Comparison of ENCODE assay signal across 20 mouse cellular contexts in genomic region chr7:103865716-103866115, GRCm38 (mm10). TPM values are rescaled to one million over a fixed set of nuclear protein-coding genes. Genes with fewer than 3 reads are reported as not detected.
A peak's percentile ranks its signal among the peaks of the same experiment; 100 is the strongest.
DNase-seq lines count a peak whose midpoint lies in the region; ATAC-seq and TF ChIP-seq lines count a peak whose summit lies in the region.
"Had no signal": no experiment of that assay in that cellular context is flagged by ENCODE, and none has a peak within 500 bp of the region (broad histone marks: within the 10 kb centered on the region; RNA-seq: fewer than 3 reads in every experiment).

No protein-coding gene starts in this region.

- H3K4me3 ChIP-seq in intestine, embryonic 15.5 days (replicated peaks): no peak overlapping the region
- no peak overlapping the region for H3K4me3 ChIP-seq in intestine, postnatal 0 days (ENCODE audit: low read depth, low read length)
- H3K4me3 ChIP-seq in intestine, embryonic 16.5 days (ENCODE audit: low read length): no peak overlapping the region
- H3K4me3 ChIP-seq in kidney, embryonic 14.5 days (ENCODE audit: low read length): no peak overlapping the region
- H3K4me3 ChIP-seq: myocyte had no signal

- no peak overlapping the region for H3K27ac ChIP-seq in intestine, embryonic 15.5 days
- H3K27ac ChIP-seq in intestine, postnatal 0 days (ENCODE audit: low read depth, low read length): no peak overlapping the region
- no peak overlapping the region for H3K27ac ChIP-seq in intestine, embryonic 16.5 days (ENCODE audit: low read length)
- no peak overlapping the region for H3K27ac ChIP-seq in kidney, embryonic 14.5 days (ENCODE audit: low read depth, low read length)

- H3K9me3 ChIP-seq in intestine, embryonic 15.5 days: no peaks in the 10 kb centered on the region
- H3K9me3 ChIP-seq in intestine, postnatal 0 days (ENCODE audit: control insufficient read depth): no peaks in the 10 kb centered on the region
- H3K9me3 ChIP-seq in intestine, embryonic 16.5 days (ENCODE audit: control insufficient read depth, low read length): no peaks in the 10 kb centered on the region
- no peaks in the 10 kb centered on the region for H3K9me3 ChIP-seq in kidney, embryonic 14.5 days (ENCODE audit: control insufficient read depth, low read length)

- H3K4me2 ChIP-seq in intestine, embryonic 15.5 days (replicated peaks): no peak overlapping the region
- H3K4me2 ChIP-seq in intestine, postnatal 0 days (replicated peaks; ENCODE audit: low read depth): no peak overlapping the region
- no peak overlapping the region for H3K4me2 ChIP-seq in intestine, embryonic 16.5 days (ENCODE audit: low read depth, low read length)
- H3K4me2 ChIP-seq in kidney, embryonic 14.5 days (replicated peaks; ENCODE audit: low read depth, low read length): no peak overlapping the region
- H3K4me2 ChIP-seq: midbrain, embryonic 11.5 days had no signal

- DNase-seq in c-Kit-negative CD71-positive TER-119-positive erythroid progenitor cells, embryonic 14.5 days (ENCODE audit: low read depth, low spot score): peak; percentile 86
- DNase-seq in urinary bladder, postnatal 25 days (ENCODE audit: low spot score): no peak
- DNase-seq: adrenal gland, postnatal 25 days; forebrain, postnatal 0 days; gastrocnemius, postnatal 14 days; kidney, postnatal 10 days had no signal

- no peaks in the 10 kb centered on the region for H3K4me1 ChIP-seq in intestine, embryonic 15.5 days (replicated peaks)
- H3K4me1 ChIP-seq in intestine, postnatal 0 days (replicated peaks; ENCODE audit: control insufficient read depth, insufficient read depth, low read length): no peaks in the 10 kb centered on the region
- no peaks in the 10 kb centered on the region for H3K4me1 ChIP-seq in intestine, embryonic 16.5 days (ENCODE audit: control insufficient read depth, insufficient read depth, low read length)
- H3K4me1 ChIP-seq in kidney, embryonic 14.5 days (ENCODE audit: control insufficient read depth, insufficient read depth, low read length): no peaks in the 10 kb centered on the region

- ATAC-seq in intestine, embryonic 15.5 days: peak; percentile 90
- ATAC-seq in intestine, postnatal 0 days: no peak
- ATAC-seq in intestine, embryonic 16.5 days: peak; percentile 83
- ATAC-seq in megakaryocyte progenitor cell, adult 5-6 weeks (replicated peaks; ENCODE audit: poor library complexity): peak; percentile 45
- ATAC-seq in granulocyte monocyte progenitor cell, adult 5-6 weeks (replicated peaks; ENCODE audit: poor library complexity, severe bottlenecking): no peak
- no peak for ATAC-seq in kidney, embryonic 14.5 days (ENCODE audit: low FRiP score, low TSS enrichment)
- ATAC-seq: forebrain, postnatal 0 days; hindbrain, embryonic 16.5 days had no signal

- TF ChIP-seq CTCF in intestine, postnatal 0 days (IDR thresholded peaks at IDR 0.05; ENCODE audit: low read depth): no peak

- no peak overlapping the region for H3K9ac ChIP-seq in intestine, embryonic 15.5 days
- H3K9ac ChIP-seq in intestine, postnatal 0 days (ENCODE audit: low read depth, low read length): no peak overlapping the region
- H3K9ac ChIP-seq in intestine, embryonic 16.5 days (ENCODE audit: low read depth, low read length): no peak overlapping the region
- no peak overlapping the region for H3K9ac ChIP-seq in kidney, embryonic 14.5 days (ENCODE audit: low read depth, low read length)
- H3K9ac ChIP-seq: forebrain, postnatal 0 days had no signal

- H3K36me3 ChIP-seq in intestine, embryonic 15.5 days: no peaks in the 10 kb centered on the region
- H3K36me3 ChIP-seq in intestine, postnatal 0 days (ENCODE audit: control insufficient read depth, insufficient read depth): no peaks in the 10 kb centered on the region
- H3K36me3 ChIP-seq in intestine, embryonic 16.5 days (ENCODE audit: control insufficient read depth, insufficient read depth, low read length): no peaks in the 10 kb centered on the region
- no peaks in the 10 kb centered on the region for H3K36me3 ChIP-seq in kidney, embryonic 14.5 days (ENCODE audit: control insufficient read depth, insufficient read depth, low read length)

- H3K27me3 ChIP-seq in intestine, embryonic 15.5 days (replicated peaks): no peaks in the 10 kb centered on the region
- no peaks in the 10 kb centered on the region for H3K27me3 ChIP-seq in intestine, postnatal 0 days (replicated peaks; ENCODE audit: control insufficient read depth, insufficient read depth, low read length)
- no peaks in the 10 kb centered on the region for H3K27me3 ChIP-seq in intestine, embryonic 16.5 days (replicated peaks; ENCODE audit: control insufficient read depth, insufficient read depth, low read length)
- no peaks in the 10 kb centered on the region for H3K27me3 ChIP-seq in kidney, embryonic 14.5 days (ENCODE audit: control insufficient read depth, insufficient read depth, low read length)

RNA-seq across cellular contexts. Expression of gene Hbb-y, which starts 12.7 kb away (rescaled TPM):
- polyA plus RNA-seq in intestine, embryonic 15.5 days (2015; fragmentation: Nextera tagmentation; extraction: Ambion mirVana): 165 and 266 TPM in 2 replicates
- polyA plus RNA-seq in intestine, postnatal 0 days (2015; fragmentation: Nextera tagmentation; extraction: Ambion mirVana): 0.52 TPM in 1 of 2 replicates, not detected in the other
- polyA plus RNA-seq in intestine, embryonic 16.5 days (2015; fragmentation: Nextera tagmentation; extraction: Ambion mirVana): 30.0 and 42.2 TPM in 2 replicates
- not detected in 2 replicates for total RNA-seq in megakaryocyte progenitor cell, adult 5-6 weeks (2015)
- not detected in 2 replicates for total RNA-seq in megakaryocyte progenitor cell, adult 5-6 weeks (2017)
- total RNA-seq in granulocyte monocyte progenitor cell, adult 5-6 weeks (2014; fragmentation: Nextera tagmentation): not detected in 2 replicates
- total RNA-seq in granulocyte monocyte progenitor cell, adult 5-6 weeks (2017): not detected in 2 replicates
- polyA plus RNA-seq in kidney, embryonic 14.5 days (2014; fragmentation: Nextera tagmentation; extraction: Ambion mirVana): 578 and 855 TPM in 2 replicates
- total RNA-seq: adrenal gland, postnatal 25 days; gastrocnemius, postnatal 14 days; layer of hippocampus, postnatal 14 days; left cerebral cortex, postnatal 36 days had no signal
- polyA plus RNA-seq: myocyte had no signal

RNA-seq across cellular contexts. Expression of gene Olfr66, which starts 20.3 kb away (rescaled TPM):
- polyA plus RNA-seq in intestine, embryonic 15.5 days (2015; fragmentation: Nextera tagmentation; extraction: Ambion mirVana): not detected in 2 replicates
- polyA plus RNA-seq in intestine, postnatal 0 days (2015; fragmentation: Nextera tagmentation; extraction: Ambion mirVana): not detected in 2 replicates
- not detected in 2 replicates for polyA plus RNA-seq in intestine, embryonic 16.5 days (2015; fragmentation: Nextera tagmentation; extraction: Ambion mirVana)
- total RNA-seq in megakaryocyte progenitor cell, adult 5-6 weeks (2015): not detected in 2 replicates
- not detected in 2 replicates for total RNA-seq in megakaryocyte progenitor cell, adult 5-6 weeks (2017)
- total RNA-seq in granulocyte monocyte progenitor cell, adult 5-6 weeks (2014; fragmentation: Nextera tagmentation): not detected in 2 replicates
- total RNA-seq in granulocyte monocyte progenitor cell, adult 5-6 weeks (2017): not detected in 2 replicates
- not detected in 2 replicates for polyA plus RNA-seq in kidney, embryonic 14.5 days (2014; fragmentation: Nextera tagmentation; extraction: Ambion mirVana)
- total RNA-seq: adrenal gland, postnatal 25 days; forebrain, postnatal 0 days; gastrocnemius, postnatal 14 days; layer of hippocampus, postnatal 14 days; left cerebral cortex, postnatal 36 days had no signal
- polyA plus RNA-seq: embryonic facial prominence, embryonic 14.5 days; forebrain, postnatal 0 days; heart, embryonic 16.5 days; hindbrain, embryonic 16.5 days; lung, embryonic 16.5 days; midbrain, embryonic 11.5 days; myocyte had no signal

RNA-seq across cellular contexts. Expression of gene Hbb-bh1, which starts 22.8 kb away (rescaled TPM):
- 2.0 and 2.2 TPM in 2 replicates for polyA plus RNA-seq in intestine, embryonic 15.5 days (2015; fragmentation: Nextera tagmentation; extraction: Ambion mirVana)
- not detected in 2 replicates for polyA plus RNA-seq in intestine, postnatal 0 days (2015; fragmentation: Nextera tagmentation; extraction: Ambion mirVana)
- polyA plus RNA-seq in intestine, embryonic 16.5 days (2015; fragmentation: Nextera tagmentation; extraction: Ambion mirVana): 0.64 and 1.2 TPM in 2 replicates
- not detected in 2 replicates for total RNA-seq in megakaryocyte progenitor cell, adult 5-6 weeks (2015)
- total RNA-seq in megakaryocyte progenitor cell, adult 5-6 weeks (2017): not detected in 2 replicates
- not detected in 2 replicates for total RNA-seq in granulocyte monocyte progenitor cell, adult 5-6 weeks (2014; fragmentation: Nextera tagmentation)
- not detected in 2 replicates for total RNA-seq in granulocyte monocyte progenitor cell, adult 5-6 weeks (2017)
- 2.8 and 6.5 TPM in 2 replicates for polyA plus RNA-seq in kidney, embryonic 14.5 days (2014; fragmentation: Nextera tagmentation; extraction: Ambion mirVana)
- total RNA-seq: adrenal gland, postnatal 25 days; forebrain, postnatal 0 days; gastrocnemius, postnatal 14 days; layer of hippocampus, postnatal 14 days; left cerebral cortex, postnatal 36 days had no signal
- polyA plus RNA-seq: forebrain, postnatal 0 days; hindbrain, embryonic 16.5 days; myocyte had no signal

RNA-seq across cellular contexts. Expression of gene Hbb-bh2, which starts 25.4 kb away (rescaled TPM):
- polyA plus RNA-seq in intestine, embryonic 15.5 days (2015; fragmentation: Nextera tagmentation; extraction: Ambion mirVana): not detected in 2 replicates
- not detected in 2 replicates for polyA plus RNA-seq in intestine, postnatal 0 days (2015; fragmentation: Nextera tagmentation; extraction: Ambion mirVana)
- not detected in 2 replicates for polyA plus RNA-seq in intestine, embryonic 16.5 days (2015; fragmentation: Nextera tagmentation; extraction: Ambion mirVana)
- total RNA-seq in megakaryocyte progenitor cell, adult 5-6 weeks (2015): not detected in 2 replicates
- total RNA-seq in megakaryocyte progenitor cell, adult 5-6 weeks (2017): not detected in 2 replicates
- not detected in 2 replicates for total RNA-seq in granulocyte monocyte progenitor cell, adult 5-6 weeks (2014; fragmentation: Nextera tagmentation)
- not detected in 2 replicates for total RNA-seq in granulocyte monocyte progenitor cell, adult 5-6 weeks (2017)
- not detected in 2 replicates for polyA plus RNA-seq in kidney, embryonic 14.5 days (2014; fragmentation: Nextera tagmentation; extraction: Ambion mirVana)
- total RNA-seq: adrenal gland, postnatal 25 days; forebrain, postnatal 0 days; gastrocnemius, postnatal 14 days; layer of hippocampus, postnatal 14 days; left cerebral cortex, postnatal 36 days had no signal
- polyA plus RNA-seq: embryonic facial prominence, embryonic 14.5 days; forebrain, postnatal 0 days; heart, embryonic 16.5 days; hindbrain, embryonic 16.5 days; lung, embryonic 16.5 days; midbrain, embryonic 11.5 days; myocyte had no signal

RNA-seq across cellular contexts. Expression of gene Olfr64, which starts 28.6 kb away (rescaled TPM):
- not detected in 2 replicates for polyA plus RNA-seq in intestine, embryonic 15.5 days (2015; fragmentation: Nextera tagmentation; extraction: Ambion mirVana)
- not detected in 2 replicates for polyA plus RNA-seq in intestine, postnatal 0 days (2015; fragmentation: Nextera tagmentation; extraction: Ambion mirVana)
- not detected in 2 replicates for polyA plus RNA-seq in intestine, embryonic 16.5 days (2015; fragmentation: Nextera tagmentation; extraction: Ambion mirVana)
- total RNA-seq in megakaryocyte progenitor cell, adult 5-6 weeks (2015): not detected in 2 replicates
- total RNA-seq in megakaryocyte progenitor cell, adult 5-6 weeks (2017): not detected in 2 replicates
- total RNA-seq in granulocyte monocyte progenitor cell, adult 5-6 weeks (2014; fragmentation: Nextera tagmentation): not detected in 2 replicates
- not detected in 2 replicates for total RNA-seq in granulocyte monocyte progenitor cell, adult 5-6 weeks (2017)
- not detected in 2 replicates for polyA plus RNA-seq in kidney, embryonic 14.5 days (2014; fragmentation: Nextera tagmentation; extraction: Ambion mirVana)
- total RNA-seq: adrenal gland, postnatal 25 days; forebrain, postnatal 0 days; gastrocnemius, postnatal 14 days; layer of hippocampus, postnatal 14 days; left cerebral cortex, postnatal 36 days had no signal
- polyA plus RNA-seq: embryonic facial prominence, embryonic 14.5 days; forebrain, postnatal 0 days; heart, embryonic 16.5 days; hindbrain, embryonic 16.5 days; lung, embryonic 16.5 days; midbrain, embryonic 11.5 days; myocyte had no signal

Comparison
In these comparisons a context has a peak if more than half of its experiments do, and no peak if none do; other contexts are left out.
1. ATAC-seq: peak in intestine, embryonic 15.5 days (single experiment), intestine, embryonic 16.5 days (single experiment) and megakaryocyte progenitor cell, adult 5-6 weeks (single experiment); none in intestine, postnatal 0 days (single experiment), granulocyte monocyte progenitor cell, adult 5-6 weeks (single experiment) and kidney, embryonic 14.5 days (single experiment).
2. RNA of gene Hbb-y, which starts 12.7 kb away (polyA plus RNA-seq): 578 to 855 TPM in kidney, embryonic 14.5 days, 165 to 266 TPM in intestine, embryonic 15.5 days and 30.0 to 42.2 TPM in intestine, embryonic 16.5 days; 0.52 TPM in intestine, postnatal 0 days; every median in the first group is over 10 times any median in the second.